Mouse (Mus musculus) ES-E14 (cell line): ENCODE measurements around the gene Tas2r143. TPM values are rescaled to one million over a fixed set of nuclear protein-coding genes. Genes with fewer than 3 reads are reported as not detected.

Experiments used
- DNase-seq: peaks from one replicate; pipeline ENCODE4 v3.0.0-alpha.2; 2013; ENCODE audit warnings: low read depth, low spot score
- H3K27ac ChIP-seq: 2 replicates; pipeline ENCODE4 v1.5.1; 2012; ENCODE audit warnings: low read depth, mild to moderate bottlenecking, low read length, moderate library complexity, mixed read lengths; ENCODE audit not compliant: poor library complexity, insufficient read depth, severe bottlenecking
- H3K36me3 ChIP-seq: 2 replicates; pipeline ENCODE4 v1.6.1; 2012; ENCODE audit warnings: mild to moderate bottlenecking, low read length, moderate library complexity, mixed read lengths; ENCODE audit not compliant: control insufficient read depth, poor library complexity, insufficient read depth, severe bottlenecking
- H3K4me1 ChIP-seq, 2 experiments: fragments of 150-350 bp in 1 of 2; sonication (generic) in 1 of 2; 2 replicates each; pipeline ENCODE4 v1.6.1; 2012; ENCODE audit warnings: low read length in 2 of 2, mild to moderate bottlenecking in 1 of 2, mixed read lengths in 1 of 2; ENCODE audit not compliant: control insufficient read depth in 2 of 2, insufficient read depth in 2 of 2, poor library complexity in 1 of 2
- H3K4me3 ChIP-seq, 2 experiments: fragments of 150-350 bp in 1 of 2; sonication (generic) in 1 of 2; 2 replicates each; pipeline ENCODE4 v1.5.1; 2012; ENCODE audit warnings: low read length in 2 of 2, low read depth in 1 of 2, mild to moderate bottlenecking in 1 of 2, mixed read lengths in 1 of 2; ENCODE audit not compliant: insufficient read depth in 1 of 2, poor library complexity in 1 of 2, severe bottlenecking in 1 of 2
- H3K9ac ChIP-seq: 2 replicates; pipeline ENCODE4 v1.6.1; 2012; ENCODE audit warnings: low read depth, mild to moderate bottlenecking, low read length, mixed read lengths; ENCODE audit not compliant: poor library complexity, insufficient read depth, severe bottlenecking
- H3K9me3 ChIP-seq: fragments of 150-350 bp; sonication (generic); 2 replicates; pipeline ENCODE4 v1.6.1; 2012; ENCODE audit warnings: low read depth, mild to moderate bottlenecking, low read length; ENCODE audit not compliant: control insufficient read depth, insufficient read depth
- CHD2 ChIP-seq: IDR thresholded peaks from 2 replicates; pipeline ENCODE4 v1.6.1; 2014; ENCODE audit warnings: mild to moderate bottlenecking, low read depth, low read length, inconsistent platforms
- HCFC1 ChIP-seq: IDR thresholded peaks from 2 replicates; pipeline ENCODE4 v1.6.1; 2012; ENCODE audit warnings: low read length, inconsistent platforms, borderline replicate concordance; ENCODE audit not compliant: insufficient read depth
- MAFK ChIP-seq: IDR thresholded peaks from 2 replicates; pipeline ENCODE4 v1.6.1; 2014; ENCODE audit warnings: mild to moderate bottlenecking, low read depth, low read length, inconsistent platforms; ENCODE audit not compliant: insufficient read depth
- ZC3H11A ChIP-seq: IDR thresholded peaks from 2 replicates; pipeline ENCODE4 v1.6.1; 2012; ENCODE audit warnings: low read depth, mild to moderate bottlenecking, inconsistent platforms, low read length, borderline replicate concordance
- ZNF384 ChIP-seq: IDR thresholded peaks from 2 replicates; pipeline ENCODE4 v1.6.1; 2012; ENCODE audit warnings: low read depth, low read length, inconsistent platforms
- in situ Hi-C, 2 experiments: fragments of 600-800 bp; cut with MboI; formaldehyde crosslinking; loops; one replicate each; pipeline ENCODE4 v1.15.1; 2025; ENCODE audit warnings: low sequenced_read_pairs in 2 of 2, inconsistent platforms in 1 of 2; ENCODE audit not compliant: unreplicated experiment in 2 of 2
- total RNA-seq: library from RNA; depleted of rRNA; stranded (reverse); fragments of 300-350 nt; gene quantifications from 2 replicates; pipeline ENCODE4 v1.2.3, GENCODE M21; 2012

Gene Tas2r143
- total RNA-seq, 1 experiment = not detected

GRCm38 (mm10) chr6:42433554-42433953 lies 33.5 kb downstream of the Tas2r143 start:
- no peak for TF ChIP-seq CHD2
- no peak for TF ChIP-seq HCFC1
- TF ChIP-seq MAFK = no peak
- no peak for TF ChIP-seq ZNF384
- no peak for TF ChIP-seq ZC3H11A
- Histone ChIP-seq H3K4me1 (no peaks in the 10 kb centered on the region), H3K9me3 (no peaks in the 10 kb centered on the region), H3K27ac (no peak overlapping the region), H3K36me3 (no peaks in the 10 kb centered on the region), H3K4me3 (no peak overlapping the region), H3K9ac (no peak overlapping the region)
- in situ Hi-C loops = no loop called here
- DNase-seq = no peak

- no peak within 1 kb of the TSS for H3K27ac ChIP-seq
- H3K4me3 ChIP-seq = no peak within 1 kb of the TSS
- no peak within 1 kb of the TSS for H3K9ac ChIP-seq
- no peaks in the 10 kb centered on the region for H3K36me3 ChIP-seq
- no peaks in the 10 kb centered on the region for H3K9me3 ChIP-seq
- no peaks in the 10 kb centered on the region for H3K4me1 ChIP-seq
- TF ChIP-seq CHD2 (no peak), MAFK (no peak), HCFC1 (no peak), ZC3H11A (no peak), ZNF384 (no peak)
- DNase-seq = no peak
- in situ Hi-C loops = no loop called here
Measured at GRCm38 (mm10) chr6:42434446-42434845, 34.4 kb downstream of the Tas2r143 start, which contains the start of gene Tas2r126. Tas2r126 (plus strand) TSS chr6:42434535.

- TF ChIP-seq CHD2 (no peak), ZC3H11A (no peak), MAFK (no peak), ZNF384 (no peak), HCFC1 (no peak)
- H3K36me3 ChIP-seq = no peaks in the 10 kb centered on the region
- no peak overlapping the region for H3K9ac ChIP-seq
- in situ Hi-C loops = no loop called here
- DNase-seq = no peak
- H3K4me3 ChIP-seq = no peak overlapping the region
- no peaks in the 10 kb centered on the region for H3K4me1 ChIP-seq
- no peaks in the 10 kb centered on the region for H3K9me3 ChIP-seq
- H3K27ac ChIP-seq = no peak overlapping the region
Measured at GRCm38 (mm10) chr6:42435490-42435889, 35.5 kb downstream of the Tas2r143 start.

GRCm38 (mm10) chr6:42441395-42441794 lies 41.4 kb downstream of the Tas2r143 start:
- in situ Hi-C loops = no loop called here
- TF ChIP-seq CHD2 = no peak
- no peak for TF ChIP-seq ZNF384
- TF ChIP-seq HCFC1 = no peak
- TF ChIP-seq MAFK = no peak
- TF ChIP-seq ZC3H11A = no peak
- DNase-seq = no peak

GRCm38 (mm10) chr6:42444491-42444890 lies 44.5 kb downstream of the Tas2r143 start:
- in situ Hi-C loops = no loop called here

More at GRCm38 (mm10) chr6:42441395-42441794, 41.4 kb downstream of the Tas2r143 start:
- H3K27ac ChIP-seq = no peak overlapping the region
- no peak overlapping the region for H3K9ac ChIP-seq
- H3K36me3 ChIP-seq = no peaks in the 10 kb centered on the region
- no peaks in the 10 kb centered on the region for H3K9me3 ChIP-seq
- no peak overlapping the region for H3K4me3 ChIP-seq
- H3K4me1 ChIP-seq = no peaks in the 10 kb centered on the region

More at GRCm38 (mm10) chr6:42444491-42444890, 44.5 kb downstream of the Tas2r143 start:
- Histone ChIP-seq H3K4me1 (no peaks in the 10 kb centered on the region), H3K9ac (no peak overlapping the region), H3K4me3 (no peak overlapping the region), H3K36me3 (no peaks in the 10 kb centered on the region), H3K27ac (no peak overlapping the region), H3K9me3 (no peaks in the 10 kb centered on the region)
- no peak for TF ChIP-seq ZC3H11A
- no peak for TF ChIP-seq HCFC1
- DNase-seq = no peak
